Mouse (Mus musculus) MEL (cell line): ENCODE measurements around the gene Vdac1. TPM values are rescaled to one million over a fixed set of nuclear protein-coding genes. Genes with fewer than 3 reads are reported as not detected.

ENCODE experiments used
- polyA plus RNA-seq, 2 experiments: library from polyadenylated mRNA; stranded (reverse) in 1 of 2; unstranded in 1 of 2; fragments of >175 nt in 1 of 2; fragments of >200 nt in 1 of 2; gene quantifications; 2 replicates each; pipeline versions ENCODE4 v1.2.1 to v1.2.4; 2012; ENCODE audit warnings: low replicate concordance in 2 of 2, low read depth in 1 of 2; ENCODE audit not compliant: insufficient read length in 2 of 2, insufficient read depth in 1 of 2, missing spikeins in 1 of 2
- total RNA-seq: library from RNA; depleted of rRNA; stranded (reverse); fragments of 300-350 nt; gene quantifications from 2 replicates; pipeline ENCODE4 v1.2.3, GENCODE M21; 2012; rRNA removed

Gene Vdac1
- total and polyA plus RNA-seq, 3 experiments = 257 to 389 (median 381) TPM

Other genes with a start within 250 kb of the Vdac1 start
- gene Olfr1373, start 215.3 kb upstream of the Vdac1 start, total RNA-seq = not detected in 2 replicates
- gene Olfr1373, start 215.3 kb upstream of the Vdac1 start, polyA plus RNA-seq = not detected
- not detected in 2 replicates for gene Olfr1371, start 146.9 kb upstream of the Vdac1 start, total RNA-seq
- not detected for gene Olfr1371, start 146.9 kb upstream of the Vdac1 start, polyA plus RNA-seq
- gene Skp1a, start 128.9 kb upstream of the Vdac1 start, total RNA-seq = 414 and 445 TPM in 2 replicates
- gene Skp1a, start 128.9 kb upstream of the Vdac1 start, polyA plus RNA-seq = 1,000 to 10,000 TPM in 1 of 2 experiments, 100 to 1,000 TPM in 1; 169 to 1,533 TPM
- 0.12 and 0.29 TPM in 2 replicates for gene Tcf7, start 77.8 kb upstream of the Vdac1 start, total RNA-seq
- 1 to 10 TPM in 1 of 2 experiments, not detected in 1; 2.3 TPM for gene Tcf7, start 77.8 kb upstream of the Vdac1 start, polyA plus RNA-seq
- 75.4 and 85.9 TPM in 2 replicates for gene 9530068E07Rik, start 35.6 kb downstream of the Vdac1 start, total RNA-seq
- gene 9530068E07Rik, start 35.6 kb downstream of the Vdac1 start, polyA plus RNA-seq = 10 to 100 TPM in 1 of 2 experiments, not detected in 1; 75.7 TPM